In genomic region chr11:56012396-56012795, GRCm38 (mm10) we compare ENCODE assay signal across 31 mouse cellular contexts. TPM values are rescaled to one million over a fixed set of nuclear protein-coding genes. Genes with fewer than 3 reads are reported as not detected.
"Had no signal": no experiment of that assay in that cellular context is flagged by ENCODE, and none has a peak within 500 bp of the region (broad histone marks: within the 10 kb centered on the region; RNA-seq: fewer than 3 reads in every experiment).

No protein-coding gene starts in this region.

- H3K4me2 ChIP-seq: heart, embryonic 11.5 days; heart, embryonic 13.5 days; heart, embryonic 15.5 days; hindbrain, embryonic 12.5 days; hindbrain, embryonic 14.5 days; intestine, embryonic 15.5 days; limb, embryonic 12.5 days had no signal

- H3K9me3 ChIP-seq: heart, embryonic 13.5 days; heart, embryonic 15.5 days; hindbrain, embryonic 10.5 days; hindbrain, embryonic 12.5 days; intestine, embryonic 15.5 days; limb, embryonic 10.5 days; limb, embryonic 12.5 days had no signal

- H3K4me1 ChIP-seq: heart, embryonic 13.5 days; heart, embryonic 15.5 days; hindbrain, embryonic 10.5 days; hindbrain, embryonic 12.5 days; intestine, embryonic 15.5 days; limb, embryonic 10.5 days; limb, embryonic 12.5 days had no signal

- H3K9ac ChIP-seq: heart, embryonic 13.5 days; heart, embryonic 15.5 days; hindbrain, embryonic 12.5 days; hindbrain, embryonic 14.5 days; intestine, embryonic 15.5 days; limb, embryonic 12.5 days had no signal

- DNase-seq: gastrocnemius, adult 2 months; gastrocnemius, postnatal 10 days; gastrocnemius, postnatal 25 days; heart, adult 2 months; heart, postnatal 14 days; heart, postnatal 4 days; kidney, adult 18-20 months; kidney, adult 8-10 months; kidney, postnatal 10 days; kidney, postnatal 25 days; kidney, postnatal 4 days; liver had no signal

- H3K27me3 ChIP-seq: heart, embryonic 15.5 days; hindbrain, embryonic 12.5 days; intestine, embryonic 15.5 days; limb, embryonic 12.5 days had no signal

- H3K27ac ChIP-seq: gastrocnemius, adult 2 months; heart, adult 2 months; heart, embryonic 13.5 days; heart, embryonic 15.5 days; hindbrain, embryonic 10.5 days; hindbrain, embryonic 12.5 days; hindbrain, embryonic 14.5 days; intestine, embryonic 15.5 days; layer of hippocampus, adult 2 months; left cerebral cortex, adult 2 months; limb, embryonic 10.5 days; limb, embryonic 12.5 days had no signal

- H3K4me3 ChIP-seq: gastrocnemius, adult 2 months; heart, adult 2 months; heart, embryonic 13.5 days; heart, embryonic 15.5 days; hindbrain, embryonic 10.5 days; hindbrain, embryonic 12.5 days; intestine, embryonic 15.5 days; layer of hippocampus, adult 2 months; left cerebral cortex, adult 2 months; limb, embryonic 10.5 days; limb, embryonic 12.5 days had no signal

- H3K36me3 ChIP-seq: heart, embryonic 13.5 days; heart, embryonic 15.5 days; hindbrain, embryonic 10.5 days; hindbrain, embryonic 12.5 days; intestine, embryonic 15.5 days; limb, embryonic 10.5 days; limb, embryonic 12.5 days had no signal

- ATAC-seq: hindbrain, embryonic 16.5 days; inflammation-experienced regulatory T-cells, adult 6 months; intestine, embryonic 15.5 days; intestine, postnatal 0 days had no signal

RNA-seq across cellular contexts. Expression of gene Nmur2, which starts 28.4 kb away (rescaled TPM):
- total RNA-seq: gastrocnemius, adult 2 months; gastrocnemius, postnatal 10 days; gastrocnemius, postnatal 25 days; gastrocnemius, postnatal 4 days; granulocyte monocyte progenitor cell, adult 5-6 weeks; heart, adult 2 months; heart, postnatal 14 days; heart, postnatal 4 days; layer of hippocampus, adult 2 months had no signal
- polyA plus RNA-seq: heart, adult 2 months; heart, embryonic 11.5 days; heart, embryonic 13.5 days; heart, embryonic 15.5 days; heart, postnatal 0 days; hindbrain, embryonic 10.5 days; hindbrain, embryonic 12.5 days; inflammation-experienced regulatory T-cells, adult 6 months; kidney, embryonic 14.5 days; kidney, embryonic 16.5 days; limb, embryonic 12.5 days had no signal
